Mouse (Mus musculus) cortical plate, adult 2 months (tissue): Measurements from ENCODE around the gene Nt5dc2.
A peak's percentile ranks its signal among the peaks of the same experiment; 100 is the strongest.

Source experiments
- CTCF ChIP-seq: fragments of 200-500 bp; IDR thresholded peaks from 2 replicates; pipeline ENCODE4 v1.5.1; 2011; ENCODE audit warnings: mild to moderate bottlenecking, control low read depth, low read length; ENCODE audit not compliant: insufficient read depth; ENCODE audit errors: extremely low read depth
- POLR2A ChIP-seq: fragments of 200-500 bp; IDR thresholded peaks from 2 replicates; pipeline ENCODE4 v1.6.1; 2011; ENCODE audit warnings: mild to moderate bottlenecking, low read length, control low read depth; ENCODE audit not compliant: insufficient read depth; ENCODE audit errors: extremely low read depth

DNA sequence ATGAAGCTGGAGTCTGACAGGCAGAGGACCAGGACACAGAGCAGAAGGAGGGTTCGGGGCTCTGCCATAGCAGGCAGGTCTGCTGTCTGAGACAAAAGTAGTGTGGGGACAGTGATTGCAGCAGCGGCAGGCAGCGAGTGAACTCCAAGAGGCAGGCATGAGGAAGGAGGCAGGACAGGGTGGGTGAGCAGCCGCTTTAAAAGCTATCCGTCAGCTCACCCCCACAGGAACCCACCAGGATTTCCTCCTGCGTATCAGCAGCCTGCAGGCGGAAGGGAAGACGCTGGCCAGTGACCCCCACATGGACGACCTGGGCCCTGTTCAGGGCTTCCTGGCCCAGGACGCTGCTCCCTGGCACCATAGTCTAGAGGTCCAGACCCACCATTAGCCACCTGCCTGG, 37.6 kb downstream of the Nt5dc2 start, which contains the start of gene Stab1:
- TF ChIP-seq POLR2A: 0 out of 2 replicates have a peak, but pooled peaks have one; percentile 12
- no peak for TF ChIP-seq CTCF
